Mouse (Mus musculus): ENCODE results near the gene Adgrf5. TPM values are rescaled to one million over a fixed set of nuclear protein-coding genes. Genes with fewer than 3 reads are reported as not detected.

Gene Adgrf5
- polyA plus RNA-seq, 1 experiment from 2014 or later: 10.5 TPM

DNA sequence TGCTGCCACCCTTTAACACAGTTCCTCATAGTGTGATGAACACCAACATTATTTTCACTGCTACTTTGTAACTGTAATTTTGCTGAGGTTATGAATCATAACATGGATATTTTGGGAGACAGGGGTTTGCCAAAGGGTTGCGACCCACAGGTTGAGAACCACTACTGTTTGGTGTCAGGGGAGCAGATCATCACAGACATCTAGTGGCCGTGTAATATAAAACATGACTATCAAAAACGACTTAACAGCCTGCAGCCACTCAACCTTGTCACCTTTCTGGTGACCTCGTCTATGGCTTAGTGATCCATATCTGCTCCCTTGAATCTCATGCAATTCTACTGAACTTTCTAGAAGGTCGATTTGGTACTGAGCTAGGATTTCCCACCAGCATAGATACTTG, 63.7 kb downstream of the Adgrf5 start:
- Histone ChIP-seq H3K27ac (no peak overlapping the region), H3K4me3 (no peak overlapping the region), H3K27me3 (ENCODE audit: low read depth, poor library complexity, severe bottlenecking) (no peaks in the 10 kb centered on the region), H3K36me3 (no peaks in the 10 kb centered on the region), H3K9me3 (replicated peaks) (no peaks in the 10 kb centered on the region), H3K4me1 (no peaks in the 10 kb centered on the region)
- no peak for DNase-seq (ENCODE audit: low spot score)
- WGBS: 74% methylated on average over 5 of the region's 5 CpGs

DNA sequence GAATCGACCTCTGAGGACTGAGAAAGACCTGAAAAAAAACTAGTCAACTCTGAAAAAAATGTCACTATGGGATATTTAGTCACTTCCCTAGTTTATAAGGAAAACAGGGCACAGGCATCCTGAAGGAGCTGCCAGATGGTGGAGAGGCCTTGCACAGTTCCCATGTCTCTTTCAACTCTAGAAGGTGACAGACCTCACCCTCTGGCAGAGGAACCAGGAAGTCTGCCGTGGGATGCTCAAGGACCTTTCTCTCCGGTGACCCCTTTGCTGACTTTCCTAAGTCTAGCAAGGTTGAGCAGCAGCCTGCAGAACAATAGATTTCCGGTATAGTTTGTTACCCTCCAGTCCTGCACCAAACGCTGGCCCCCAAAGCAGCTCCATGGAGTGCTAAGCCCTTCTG, 71.4 kb downstream of the Adgrf5 start:
- no peaks in the 10 kb centered on the region for H3K27me3 ChIP-seq (ENCODE audit: low read depth, poor library complexity, severe bottlenecking)
- H3K9me3 ChIP-seq (replicated peaks): no peaks in the 10 kb centered on the region
- DNase-seq (ENCODE audit: low spot score): no peak
- H3K4me3 ChIP-seq: no peak overlapping the region
- H3K4me1 ChIP-seq: no peaks in the 10 kb centered on the region
- no peak overlapping the region for H3K27ac ChIP-seq
- 45% methylated on average over 5 of the region's 5 CpGs for WGBS
- H3K36me3 ChIP-seq: no peaks in the 10 kb centered on the region

DNA sequence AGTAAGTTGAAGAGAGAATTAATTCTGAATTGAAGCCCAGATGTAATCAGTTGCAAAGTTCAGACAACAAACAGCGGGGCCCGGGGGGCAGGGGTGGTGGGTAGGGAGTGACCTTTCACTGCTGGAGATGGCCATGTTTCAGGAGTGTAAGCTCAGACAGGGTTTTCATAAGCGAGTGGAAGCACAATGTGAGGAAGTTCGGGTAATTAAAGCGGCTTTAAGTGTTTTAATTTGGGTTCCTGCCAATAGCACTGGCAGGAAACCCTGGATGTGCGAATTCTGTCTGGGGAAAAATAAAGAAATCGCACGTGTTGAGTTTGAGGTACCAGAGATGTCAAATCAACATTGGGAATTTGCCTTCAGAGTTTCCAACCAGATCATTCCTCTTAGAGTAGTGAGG, 74.2 kb downstream of the Adgrf5 start:
- Histone ChIP-seq H3K27me3 (ENCODE audit: low read depth, poor library complexity, severe bottlenecking) (no peaks in the 10 kb centered on the region), H3K27ac (no peak overlapping the region), H3K36me3 (no peaks in the 10 kb centered on the region), H3K9me3 (replicated peaks) (no peaks in the 10 kb centered on the region), H3K4me3 (no peak overlapping the region), H3K4me1 (peaks cover 2% of the 10 kb centered on the region; the same call in 1 of the 2 replicates)
- 89% methylated on average over 8 of the region's 8 CpGs for WGBS
- no peak for DNase-seq (ENCODE audit: low spot score)

DNA sequence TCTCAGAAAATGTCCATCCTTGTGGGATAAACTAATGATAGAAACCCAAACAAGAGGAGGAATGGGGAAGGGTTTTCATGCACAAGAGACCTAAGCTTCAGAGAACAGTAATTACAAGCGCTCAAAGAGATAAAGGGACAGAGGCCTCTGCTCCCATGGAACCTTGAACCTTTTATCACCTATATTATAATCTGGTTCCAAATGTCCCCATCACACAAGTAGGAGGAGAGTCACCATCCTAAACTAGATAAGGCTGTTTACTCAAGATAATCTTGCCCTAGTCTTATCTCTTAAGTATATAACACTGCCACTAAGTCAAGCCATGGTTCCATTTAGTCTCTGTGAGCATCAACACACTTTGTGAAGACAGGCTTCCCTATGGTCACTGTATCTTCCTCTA, 91.0 kb downstream of the Adgrf5 start:
- H3K27me3 ChIP-seq (ENCODE audit: low read depth, poor library complexity, severe bottlenecking): no peaks in the 10 kb centered on the region
- H3K27ac ChIP-seq: no peak overlapping the region
- H3K9me3 ChIP-seq (replicated peaks): no peaks in the 10 kb centered on the region
- no peak for DNase-seq (ENCODE audit: low spot score)
- H3K36me3 ChIP-seq: no peaks in the 10 kb centered on the region
- no peak overlapping the region for H3K4me3 ChIP-seq
- no peaks in the 10 kb centered on the region for H3K4me1 ChIP-seq
- 96% methylated on average over 1 of the region's 1 CpGs for WGBS

DNA sequence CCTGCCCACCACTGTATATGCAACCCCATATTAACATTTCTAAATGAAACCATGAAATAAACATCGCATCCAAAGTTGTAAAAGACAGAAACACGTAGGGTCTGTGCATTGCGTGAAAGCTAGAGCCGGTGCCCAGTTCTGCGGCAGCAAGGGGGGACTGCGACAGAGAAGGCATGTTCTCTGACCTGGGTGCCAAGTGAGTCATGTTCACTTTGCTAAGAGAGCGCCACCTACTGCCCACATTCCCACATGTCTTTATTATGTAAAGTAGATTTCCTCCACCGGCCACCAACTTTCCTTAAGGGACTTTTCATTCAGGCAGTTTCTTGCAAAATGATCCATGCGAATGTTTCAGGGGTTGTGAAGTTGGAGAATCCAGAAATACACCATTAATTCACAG, 98.3 kb downstream of the Adgrf5 start:
- no peaks in the 10 kb centered on the region for H3K36me3 ChIP-seq
- no peak overlapping the region for H3K27ac ChIP-seq
- peaks cover 11% of the 10 kb centered on the region for H3K4me1 ChIP-seq
- WGBS: 21% methylated on average over 9 of the region's 9 CpGs
- no peaks in the 10 kb centered on the region for H3K27me3 ChIP-seq (ENCODE audit: low read depth, poor library complexity, severe bottlenecking)
- H3K9me3 ChIP-seq (replicated peaks): no peaks in the 10 kb centered on the region
- no peak overlapping the region for H3K4me3 ChIP-seq
- DNase-seq (ENCODE audit: low spot score): peak; percentile 75

DNA sequence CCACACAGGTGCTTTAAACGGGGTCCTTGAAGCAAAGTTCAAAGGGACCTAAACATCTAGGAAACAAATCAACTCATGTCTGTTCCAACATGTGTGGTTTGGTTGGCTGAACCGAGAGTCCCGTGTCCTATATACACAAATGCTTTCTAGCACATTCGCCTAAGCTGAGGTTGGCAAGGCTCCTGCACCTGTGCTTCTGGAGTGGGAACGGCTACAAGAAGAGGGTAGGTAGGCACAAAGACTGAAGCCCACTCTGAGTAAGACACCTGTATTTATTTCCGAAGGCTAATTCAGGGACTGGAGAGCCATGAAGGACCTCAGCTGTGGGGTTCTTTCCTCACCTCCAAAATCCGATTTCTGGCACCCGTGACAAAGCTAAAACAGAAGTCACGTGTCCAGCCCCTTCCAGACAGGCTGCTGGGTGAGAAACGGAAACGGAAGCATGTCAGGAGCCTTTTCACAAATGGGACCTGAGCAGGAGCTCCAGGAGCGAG, 99.5 kb downstream of the Adgrf5 start:
- Histone ChIP-seq H3K4me1 (peaks cover 11% of the 10 kb centered on the region), H3K27me3 (ENCODE audit: low read depth, poor library complexity, severe bottlenecking) (no peaks in the 10 kb centered on the region), H3K36me3 (no peaks in the 10 kb centered on the region), H3K9me3 (replicated peaks) (no peaks in the 10 kb centered on the region), H3K4me3 (no peak overlapping the region), H3K27ac (no peak overlapping the region)
- WGBS: 90% methylated on average over 12 of the region's 12 CpGs
- no peak for DNase-seq (ENCODE audit: low spot score)

DNA sequence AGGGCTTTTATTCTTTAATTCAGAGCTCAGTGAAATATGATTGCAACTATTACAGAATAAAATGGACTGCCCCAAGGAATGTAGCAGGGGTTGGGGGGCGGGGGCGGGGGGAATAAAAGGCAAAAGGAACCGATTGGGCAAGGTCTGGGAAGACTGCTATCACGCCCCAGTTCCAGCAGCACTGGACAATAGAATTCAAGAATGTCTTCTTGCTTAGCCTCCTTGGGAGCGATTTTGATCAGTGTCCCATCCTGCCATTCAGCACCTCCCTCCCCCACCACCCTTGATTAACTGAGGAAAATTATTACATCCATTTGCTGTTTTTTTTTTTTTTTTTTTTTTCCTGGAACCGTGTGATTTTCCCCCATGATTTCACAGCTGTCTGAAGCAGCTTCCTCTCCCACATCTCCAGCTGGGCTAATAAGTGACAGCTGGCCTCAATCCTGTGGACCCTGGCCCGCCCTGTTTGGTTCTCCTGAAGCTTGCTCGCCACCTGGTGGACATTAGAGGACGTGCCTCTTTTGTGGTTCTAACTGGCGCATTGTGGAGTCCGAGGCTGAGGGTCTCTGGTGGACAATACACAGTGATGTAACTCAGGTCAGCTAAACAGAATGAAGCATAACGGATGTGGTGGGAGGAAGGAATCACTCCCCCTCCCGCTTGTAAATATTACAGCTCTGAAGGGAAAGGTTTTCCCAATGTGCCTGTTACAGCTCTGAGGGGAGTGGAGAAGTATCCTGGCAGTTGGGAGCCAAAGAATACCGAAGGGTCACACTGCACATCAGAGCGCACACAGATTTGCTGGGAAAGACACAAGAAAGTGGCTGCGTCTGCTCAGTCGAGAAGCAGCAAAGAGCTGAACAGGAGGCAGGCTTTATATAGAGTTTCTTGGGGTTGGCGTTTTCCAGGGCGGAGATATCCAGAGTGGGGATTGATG, 100.3 kb downstream of the Adgrf5 start:
- WGBS: 39% methylated on average over 19 of the region's 19 CpGs
- no peak overlapping the region for H3K4me3 ChIP-seq
- DNase-seq (ENCODE audit: low spot score): peak; percentile 90
- H3K27me3 ChIP-seq (ENCODE audit: low read depth, poor library complexity, severe bottlenecking): no peaks in the 10 kb centered on the region
- H3K36me3 ChIP-seq: no peaks in the 10 kb centered on the region
- H3K27ac ChIP-seq: peak overlapping the region; percentile 30; the same call in 1 of the 2 replicates
- peaks cover 11% of the 10 kb centered on the region for H3K4me1 ChIP-seq
- no peaks in the 10 kb centered on the region for H3K9me3 ChIP-seq (replicated peaks)

DNA sequence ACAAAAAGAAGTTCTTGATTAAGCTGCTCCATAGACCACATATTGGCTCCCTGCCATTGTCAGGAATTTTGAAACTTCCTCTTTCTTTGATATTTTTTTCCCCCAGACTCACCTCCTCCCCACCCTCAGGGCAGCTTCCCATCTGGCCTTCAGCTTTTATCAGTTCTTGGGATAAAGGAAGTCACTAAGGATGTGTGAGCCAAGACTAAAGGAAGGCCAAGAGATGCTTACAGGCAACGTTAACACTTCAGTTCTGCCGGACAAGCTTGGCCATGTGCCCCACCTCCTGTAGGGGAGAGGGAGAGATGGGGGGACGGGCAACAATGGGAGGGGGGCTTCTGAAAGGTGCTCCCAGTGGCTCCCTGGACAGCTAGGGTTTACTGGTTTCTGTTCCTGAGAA, 109.8 kb downstream of the Adgrf5 start:
- no peak for DNase-seq (ENCODE audit: low spot score)
- no peaks in the 10 kb centered on the region for H3K36me3 ChIP-seq
- no peaks in the 10 kb centered on the region for H3K9me3 ChIP-seq (replicated peaks)
- no peak overlapping the region for H3K27ac ChIP-seq
- peaks cover 3% of the 10 kb centered on the region; the same call in 1 of the 2 replicates for H3K4me1 ChIP-seq
- H3K27me3 ChIP-seq (ENCODE audit: low read depth, poor library complexity, severe bottlenecking): no peaks in the 10 kb centered on the region
- WGBS: 52% methylated on average over 3 of the region's 3 CpGs
- no peak overlapping the region for H3K4me3 ChIP-seq

DNA sequence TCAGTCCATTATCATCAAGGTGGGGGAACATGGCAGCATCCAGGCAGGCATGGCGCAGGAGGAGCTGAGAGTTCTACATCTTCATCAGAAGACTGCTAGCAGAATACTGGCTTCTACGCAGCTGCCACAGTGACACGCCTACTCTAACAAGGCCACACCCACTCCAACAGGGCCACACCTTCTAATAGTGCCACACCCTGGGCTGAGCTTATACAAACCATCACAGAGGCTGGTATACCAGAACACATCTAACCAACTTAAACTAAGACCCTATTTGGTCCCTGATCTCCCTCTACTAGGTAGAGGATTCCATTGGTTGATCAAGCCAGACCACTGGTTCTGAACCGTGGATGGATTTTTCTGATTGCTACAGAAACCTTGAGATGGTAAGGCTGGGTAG, 112.3 kb downstream of the Adgrf5 start:
- 86% methylated on average over 4 of the region's 4 CpGs for WGBS
- H3K4me1 ChIP-seq: peaks cover 3% of the 10 kb centered on the region; the same call in 1 of the 2 replicates
- no peak for DNase-seq (ENCODE audit: low spot score)
- H3K9me3 ChIP-seq (replicated peaks): no peaks in the 10 kb centered on the region
- H3K27ac ChIP-seq: no peak overlapping the region
- no peak overlapping the region for H3K4me3 ChIP-seq
- no peaks in the 10 kb centered on the region for H3K36me3 ChIP-seq
- no peaks in the 10 kb centered on the region for H3K27me3 ChIP-seq (ENCODE audit: low read depth, poor library complexity, severe bottlenecking)

DNA sequence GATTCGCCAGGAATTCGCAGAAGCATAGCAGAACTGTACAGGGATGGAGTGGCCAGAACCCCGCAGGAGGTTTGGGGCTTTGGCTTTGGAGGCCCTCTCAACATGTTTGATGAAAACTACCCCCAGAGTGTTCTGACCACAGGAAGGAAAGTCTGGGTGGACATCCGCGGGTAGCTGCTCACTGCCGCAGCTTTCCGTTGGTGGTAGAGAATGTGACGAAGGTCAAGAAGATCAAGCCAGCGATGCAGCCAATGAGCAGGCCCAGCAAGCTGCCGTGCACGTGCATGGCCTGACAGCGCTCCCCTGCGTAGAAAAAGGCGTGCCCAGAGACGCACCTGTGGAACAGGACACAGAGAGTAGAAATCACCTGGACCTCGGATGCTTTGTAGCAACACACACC, 114.5 kb downstream of the Adgrf5 start:
- H3K36me3 ChIP-seq: no peaks in the 10 kb centered on the region
- no peak overlapping the region for H3K4me3 ChIP-seq
- WGBS: 97% methylated on average over 16 of the region's 16 CpGs
- H3K9me3 ChIP-seq (replicated peaks): no peaks in the 10 kb centered on the region
- no peak overlapping the region for H3K27ac ChIP-seq
- H3K27me3 ChIP-seq (ENCODE audit: low read depth, poor library complexity, severe bottlenecking): no peaks in the 10 kb centered on the region
- DNase-seq (ENCODE audit: low spot score): no peak
- peaks cover 3% of the 10 kb centered on the region; the same call in 1 of the 2 replicates for H3K4me1 ChIP-seq

DNA sequence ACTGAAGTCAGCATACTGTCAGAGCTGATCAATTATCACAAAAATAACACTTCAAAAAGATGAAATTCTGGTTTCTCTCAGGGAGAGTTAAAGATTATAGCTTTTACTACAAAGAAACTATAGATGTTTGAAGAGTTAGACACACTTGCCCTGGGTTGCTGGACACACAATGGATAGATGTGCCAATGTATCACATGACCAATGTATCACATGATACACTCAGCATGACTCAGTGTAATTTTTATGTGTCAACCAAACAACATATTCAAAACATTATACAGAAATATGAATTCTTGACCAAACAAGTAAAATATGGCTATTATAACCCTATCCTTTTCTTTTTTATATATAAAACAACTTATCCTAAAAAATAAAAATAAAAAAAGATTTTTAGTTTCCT, 117.4 kb downstream of the Adgrf5 start:
- no peaks in the 10 kb centered on the region for H3K27me3 ChIP-seq (ENCODE audit: low read depth, poor library complexity, severe bottlenecking)
- no peaks in the 10 kb centered on the region for H3K4me1 ChIP-seq
- H3K4me3 ChIP-seq: no peak overlapping the region
- no peak for DNase-seq (ENCODE audit: low spot score)
- H3K27ac ChIP-seq: no peak overlapping the region
- no peaks in the 10 kb centered on the region for H3K9me3 ChIP-seq (replicated peaks)
- no peaks in the 10 kb centered on the region for H3K36me3 ChIP-seq

DNA sequence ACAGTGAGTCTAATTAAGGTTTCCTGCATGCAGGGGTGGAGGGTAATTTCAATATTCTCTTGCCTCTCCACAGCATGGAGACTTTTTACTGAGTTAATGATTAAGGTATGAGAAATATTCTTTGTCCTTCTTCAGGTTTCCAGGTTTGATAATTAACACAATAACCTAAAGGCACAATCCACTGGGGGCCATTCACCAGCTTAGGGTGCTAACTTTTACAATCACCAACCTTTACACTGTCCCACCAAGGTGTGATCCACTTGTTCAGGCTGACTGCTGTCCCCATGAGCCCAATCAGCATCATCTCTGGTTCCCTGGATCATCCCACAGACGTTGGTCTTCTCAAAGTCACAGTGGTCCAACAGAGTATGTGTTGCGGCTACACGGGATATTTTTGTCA, 125.7 kb downstream of the Adgrf5 start:
- no peak overlapping the region for H3K27ac ChIP-seq
- H3K9me3 ChIP-seq (replicated peaks): no peaks in the 10 kb centered on the region
- H3K4me1 ChIP-seq: no peaks in the 10 kb centered on the region
- H3K36me3 ChIP-seq: no peaks in the 10 kb centered on the region
- WGBS: 87% methylated on average over 3 of the region's 3 CpGs
- DNase-seq (ENCODE audit: low spot score): no peak
- H3K4me3 ChIP-seq: no peak overlapping the region
- no peaks in the 10 kb centered on the region for H3K27me3 ChIP-seq (ENCODE audit: low read depth, poor library complexity, severe bottlenecking)

DNA sequence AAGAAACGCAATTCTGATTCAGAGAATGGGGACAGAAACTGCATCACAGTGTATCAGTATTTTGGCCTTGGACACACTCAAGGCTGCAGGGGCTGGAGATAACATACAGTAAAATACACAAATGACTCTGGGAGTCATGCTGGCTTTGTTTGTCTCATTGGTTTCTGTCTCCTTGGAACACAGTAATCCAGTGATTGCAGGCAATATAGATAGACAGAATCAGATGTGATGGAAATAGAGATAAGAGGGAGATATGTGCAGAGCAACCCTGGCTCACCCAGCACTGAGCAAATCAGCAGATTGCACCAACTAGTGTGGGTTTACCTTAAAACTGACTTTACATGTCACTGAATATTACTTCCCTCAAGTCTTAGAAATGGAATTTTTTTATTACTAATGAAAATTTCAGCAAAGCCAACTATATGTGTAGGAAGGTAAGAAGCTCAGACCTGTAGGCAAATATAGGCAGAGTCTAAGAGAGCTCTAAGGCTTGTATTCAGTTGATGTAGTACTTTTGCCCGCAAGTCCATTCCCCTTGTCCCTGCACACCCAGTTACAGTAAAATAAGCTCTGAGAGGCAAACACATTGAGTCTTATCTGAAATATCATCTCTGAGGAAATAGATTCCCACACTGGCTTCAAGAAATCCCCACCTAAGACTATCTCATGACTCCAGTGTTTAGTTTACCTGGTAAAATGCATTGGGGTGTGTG, 128.3 kb downstream of the Adgrf5 start:
- Histone ChIP-seq H3K27ac (no peak overlapping the region), H3K9me3 (replicated peaks) (no peaks in the 10 kb centered on the region), H3K27me3 (ENCODE audit: low read depth, poor library complexity, severe bottlenecking) (no peaks in the 10 kb centered on the region), H3K4me3 (no peak overlapping the region), H3K36me3 (no peaks in the 10 kb centered on the region), H3K4me1 (no peaks in the 10 kb centered on the region)
- 95% methylated on average over 2 of the region's 2 CpGs for WGBS
- no peak for DNase-seq (ENCODE audit: low spot score)

Measured in limb, embryonic 10.5 days (tissue).